Mouse (Mus musculus): ENCODE measurements around the gene Tpra1.

Gene Tpra1

DNA sequence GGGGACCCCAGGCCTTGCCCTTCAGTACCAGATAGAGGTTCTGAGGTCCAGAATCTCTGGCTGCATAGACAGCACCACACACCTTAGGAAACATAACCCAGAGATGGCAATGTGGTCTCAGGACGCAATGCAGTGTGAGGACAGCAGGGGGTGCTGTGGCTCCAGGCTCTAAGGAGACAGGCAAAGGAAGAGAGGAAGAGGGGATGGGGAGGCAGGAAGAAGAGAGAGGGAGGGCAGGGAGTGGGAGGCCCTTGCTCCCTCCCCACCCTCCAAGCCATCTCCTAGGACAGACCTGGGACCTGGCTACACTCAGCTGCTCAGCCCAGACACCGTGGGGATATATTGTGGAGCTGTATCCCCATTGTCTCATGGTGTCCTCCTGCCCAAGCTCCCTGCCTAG lies 25.5 kb downstream of the Tpra1 start:
- DNase-seq (ENCODE audit: low spot score) = no peak

DNA sequence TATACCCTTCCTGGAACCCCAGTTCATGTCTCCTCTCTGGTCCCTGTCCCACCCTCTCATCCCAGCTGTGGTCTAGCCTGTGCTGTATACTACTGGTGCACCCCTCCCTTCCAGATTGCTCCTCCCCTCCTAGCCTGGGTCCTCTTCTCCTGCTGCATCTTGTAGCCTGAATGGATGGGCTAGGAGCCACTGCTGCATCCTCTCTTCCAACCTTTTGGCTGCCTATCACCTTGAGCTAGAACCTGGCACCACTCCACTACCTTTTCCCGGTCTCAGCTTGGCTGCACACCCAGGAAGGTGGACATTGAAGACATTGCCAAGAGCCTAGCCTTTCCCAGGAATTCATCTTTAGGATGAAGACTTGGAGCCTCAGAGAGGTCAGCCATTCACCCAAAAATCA lies 26.0 kb downstream of the Tpra1 start:
- no peak for DNase-seq (ENCODE audit: low spot score)

DNA sequence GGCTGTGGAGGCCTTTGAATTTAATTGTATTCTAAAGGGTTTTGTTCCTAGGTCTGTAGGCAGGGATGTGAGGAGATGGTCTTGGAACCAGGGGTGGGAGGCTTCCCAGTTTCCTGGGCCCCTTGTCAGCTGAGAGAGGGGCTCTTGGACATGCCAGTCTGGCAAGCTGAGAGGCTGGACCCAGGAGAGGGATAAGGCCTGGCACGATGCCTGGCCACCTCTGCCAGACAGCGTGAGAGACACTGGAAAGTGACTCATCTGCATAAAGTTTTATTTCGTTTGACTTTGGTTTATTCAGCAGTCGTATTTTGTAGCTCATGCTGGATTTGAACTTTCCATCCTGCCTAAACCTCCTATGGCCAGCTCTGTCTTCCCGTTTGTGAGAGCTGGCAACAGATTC lies 26.5 kb downstream of the Tpra1 start:
- DNase-seq (ENCODE audit: low spot score) = no peak

DNA sequence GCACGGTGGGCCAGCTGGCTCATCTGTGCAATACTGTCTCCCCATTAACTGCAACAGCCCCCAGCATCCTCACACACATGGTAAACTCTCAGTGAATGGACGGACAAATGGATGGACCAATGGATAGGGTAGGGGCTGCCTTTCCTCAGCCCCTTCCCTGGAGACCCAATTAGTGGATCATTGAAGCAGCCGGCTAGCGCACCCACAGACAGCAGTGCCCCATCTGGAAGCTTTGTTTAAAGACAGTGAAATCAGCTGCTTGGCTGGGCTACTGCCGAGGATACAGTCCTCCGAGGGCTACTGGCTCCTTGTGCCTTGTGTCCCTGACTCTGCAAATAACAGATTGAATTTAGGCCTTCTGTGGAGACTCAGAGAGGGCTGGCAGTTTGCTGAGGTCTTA lies 27.4 kb downstream of the Tpra1 start:
- DNase-seq (ENCODE audit: low spot score) = no peak

DNA sequence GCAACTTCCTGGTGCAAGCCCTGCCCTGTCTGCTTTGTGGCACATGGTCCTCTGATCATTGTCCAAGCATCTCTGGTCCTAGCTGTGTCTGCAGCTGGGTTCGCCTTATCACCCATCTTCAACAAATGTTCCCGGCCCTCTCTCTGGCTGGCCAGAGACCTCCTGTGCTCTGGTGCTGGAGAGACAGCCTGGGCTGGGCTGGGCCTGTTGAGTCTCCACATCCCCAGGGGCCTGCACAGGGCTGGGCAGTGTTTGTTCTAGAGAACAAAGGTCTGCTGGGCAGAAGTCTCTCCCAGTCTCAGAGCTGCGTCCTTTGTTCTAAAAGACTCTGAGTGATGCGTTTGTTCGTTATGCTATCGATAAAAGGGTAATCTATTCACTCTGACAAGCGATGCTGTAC lies 28.0 kb downstream of the Tpra1 start:
- no peak for DNase-seq (ENCODE audit: low spot score)

DNA sequence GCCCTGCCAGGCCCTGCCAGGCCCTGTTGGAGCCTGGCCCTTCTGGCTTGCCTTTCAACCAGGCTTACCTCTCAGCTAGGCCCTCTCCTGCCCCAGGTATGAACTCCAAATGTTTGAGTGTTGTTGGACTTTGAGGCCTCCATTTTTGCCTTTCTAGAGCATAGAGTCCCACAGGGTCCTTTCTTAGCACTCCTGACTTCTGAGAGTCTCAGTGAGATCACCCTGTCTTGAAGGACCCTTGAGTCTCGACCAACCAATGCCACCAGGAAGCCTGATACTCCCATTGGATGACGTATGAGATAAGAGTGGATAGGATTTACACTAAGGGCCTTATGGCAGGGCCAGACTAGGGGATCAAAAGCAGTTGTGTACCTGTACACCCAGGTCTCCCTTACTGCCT lies 29.4 kb downstream of the Tpra1 start:
- DNase-seq (ENCODE audit: low spot score) = no peak

DNA sequence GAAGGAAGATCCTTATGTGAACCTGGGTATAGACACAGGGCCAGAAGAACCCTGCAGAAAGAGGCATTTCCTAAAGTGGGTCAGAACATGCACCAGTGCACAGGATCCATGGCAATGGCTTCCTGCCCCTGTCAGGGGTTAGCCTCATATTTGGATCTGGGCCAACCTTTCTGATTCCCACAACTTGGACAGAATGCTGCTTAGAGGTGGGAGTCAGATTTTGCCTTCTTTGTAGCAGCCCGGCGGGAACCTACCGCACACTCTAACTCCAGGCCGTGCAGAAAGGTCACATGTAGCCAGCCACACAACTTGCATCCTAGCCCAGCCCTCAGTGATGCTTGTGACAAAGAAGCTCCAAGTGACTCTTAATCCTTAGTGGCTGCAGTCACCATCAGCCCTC lies 32.1 kb downstream of the Tpra1 start:
- DNase-seq (ENCODE audit: low spot score) = no peak

DNA sequence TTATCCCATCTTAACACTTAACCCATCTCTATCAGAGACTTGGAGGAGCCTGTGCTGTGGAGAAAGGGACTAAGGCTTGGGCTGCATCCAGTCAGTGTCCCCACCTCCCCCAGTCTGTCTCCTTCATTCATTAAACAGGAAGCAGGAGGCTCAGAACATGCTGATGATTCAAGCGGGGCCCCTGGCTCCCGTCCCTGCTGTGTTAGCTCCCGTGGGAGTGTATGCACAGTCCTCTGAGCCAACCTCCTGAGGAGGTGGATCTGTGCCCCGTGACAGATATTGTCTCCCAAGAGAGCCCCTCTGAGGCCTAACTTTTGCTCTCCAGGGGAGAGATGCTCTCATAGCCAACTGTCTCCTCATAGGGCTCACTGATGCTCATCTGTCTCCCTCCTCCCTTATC lies 32.8 kb downstream of the Tpra1 start:
- DNase-seq (ENCODE audit: low spot score) = no peak

DNA sequence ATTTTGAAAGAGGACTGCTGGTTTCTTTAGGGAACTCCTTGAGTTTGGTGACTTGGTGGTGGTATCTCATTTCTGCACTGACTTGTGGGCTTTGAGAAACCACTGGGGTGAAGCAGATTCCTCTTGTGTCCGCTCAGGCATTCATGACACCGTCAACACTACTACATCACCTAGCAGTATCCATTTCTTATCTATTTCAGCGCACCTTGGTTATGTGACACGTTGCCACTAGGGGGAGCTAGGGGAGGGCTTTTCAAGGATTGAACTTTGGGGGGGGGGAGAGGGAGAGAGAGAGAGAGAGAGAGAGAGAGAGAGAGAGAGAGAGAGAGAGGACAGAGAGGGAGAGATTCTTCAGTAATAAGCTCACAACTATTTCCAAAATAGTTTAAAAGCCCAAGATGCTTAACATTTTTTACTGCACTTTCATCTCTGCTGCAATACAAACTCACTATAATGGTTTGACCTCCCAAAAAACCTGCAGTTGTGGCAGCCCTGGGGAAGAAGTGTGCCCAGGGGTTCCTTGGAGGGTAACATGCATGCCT lies 33.8 kb downstream of the Tpra1 start:
- DNase-seq (ENCODE audit: low spot score) = no peak

DNA sequence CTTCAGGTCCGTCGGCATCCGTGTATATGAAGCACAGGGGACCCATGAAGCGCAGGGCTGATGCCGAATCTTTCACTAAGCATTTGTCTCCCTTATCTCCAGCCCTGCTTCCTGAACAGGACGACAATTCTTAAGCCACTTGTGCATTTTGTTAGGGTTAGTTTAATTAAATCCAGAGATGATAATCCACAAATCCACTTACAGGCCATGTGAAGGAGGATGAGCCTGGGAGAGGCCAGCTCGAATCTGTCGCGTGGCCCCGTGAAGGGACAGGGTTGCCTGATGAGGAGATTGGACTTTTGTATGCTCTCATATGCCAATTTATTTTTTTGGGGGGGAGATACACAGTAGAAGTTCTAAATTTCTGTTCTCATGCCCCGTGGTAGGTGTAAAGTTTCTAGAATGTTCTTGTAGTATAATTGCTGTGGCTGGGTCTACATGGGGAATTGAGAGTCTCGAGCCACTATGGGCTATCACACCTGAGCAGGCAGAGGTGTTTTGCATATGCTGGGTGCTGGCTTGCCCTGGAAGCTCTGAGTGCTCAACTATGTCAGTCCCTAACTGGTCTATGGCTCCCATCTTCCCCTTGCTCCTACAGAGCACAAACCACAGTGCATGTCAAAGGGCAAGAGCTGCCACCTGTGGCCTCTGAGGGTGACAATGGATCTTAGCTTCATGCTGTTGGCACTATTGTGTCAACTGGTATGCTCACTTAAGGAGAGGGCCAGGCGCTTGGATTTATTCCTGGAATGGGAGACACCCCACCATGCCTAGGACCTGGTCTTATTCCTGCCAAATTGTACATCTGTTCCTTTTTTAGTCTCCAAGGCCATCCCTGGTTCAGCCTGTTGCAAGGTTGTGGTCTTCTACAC lies 34.5 kb downstream of the Tpra1 start:
- no peak for DNase-seq (ENCODE audit: low spot score)

DNA sequence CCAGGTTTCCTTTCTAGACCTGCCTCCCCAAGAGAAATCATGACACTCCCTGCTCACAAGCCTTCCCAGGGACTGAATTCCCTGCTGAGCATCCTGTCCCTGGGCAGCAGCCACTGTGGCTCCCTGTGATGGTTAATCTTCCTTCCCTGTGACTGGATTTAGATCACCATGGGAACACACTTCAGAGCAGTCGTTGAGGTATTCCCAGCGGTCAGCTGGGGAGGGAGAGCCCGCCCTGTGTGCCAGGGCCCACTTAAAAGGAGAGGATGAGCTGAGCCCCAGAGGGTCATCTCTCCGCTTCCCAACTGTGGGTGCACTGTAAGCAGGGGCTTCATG lies 35.1 kb downstream of the Tpra1 start:
- no peak for DNase-seq (ENCODE audit: low spot score)

DNA sequence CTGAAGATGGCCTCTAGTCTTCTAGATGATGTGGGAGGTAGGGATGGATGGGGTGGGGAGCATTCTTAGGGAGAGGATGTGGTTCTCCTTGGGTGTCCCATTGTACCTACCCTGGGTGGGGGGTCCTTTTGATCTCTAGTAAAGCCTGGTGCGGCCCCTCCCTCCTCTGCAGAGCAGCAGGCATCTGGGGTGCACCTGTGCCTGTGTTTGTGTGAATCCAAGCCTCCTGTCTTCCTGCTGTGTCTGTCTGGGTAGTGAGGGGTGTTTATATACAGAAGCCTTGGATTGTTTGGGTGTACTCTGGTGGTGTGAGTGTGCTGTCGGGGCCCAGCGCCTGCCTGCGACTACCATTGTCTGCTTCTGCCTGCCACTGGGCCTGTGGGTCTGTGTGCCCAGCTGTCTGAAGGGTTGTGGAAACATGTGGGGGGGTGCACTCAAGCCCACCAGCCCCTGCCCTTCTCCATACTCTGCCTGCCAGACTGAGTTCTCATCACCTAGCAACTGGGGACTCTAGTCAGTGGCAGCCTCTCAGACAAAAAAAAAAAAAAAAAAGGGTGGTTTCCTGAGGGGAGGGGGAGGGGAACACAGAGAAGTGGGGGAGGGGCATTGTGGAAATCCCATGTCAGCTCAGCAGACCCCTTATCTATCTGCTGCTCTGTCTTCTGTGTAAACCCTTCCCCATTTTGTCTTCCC lies 36.1 kb downstream of the Tpra1 start:
- DNase-seq (ENCODE audit: low spot score) = no peak

DNA sequence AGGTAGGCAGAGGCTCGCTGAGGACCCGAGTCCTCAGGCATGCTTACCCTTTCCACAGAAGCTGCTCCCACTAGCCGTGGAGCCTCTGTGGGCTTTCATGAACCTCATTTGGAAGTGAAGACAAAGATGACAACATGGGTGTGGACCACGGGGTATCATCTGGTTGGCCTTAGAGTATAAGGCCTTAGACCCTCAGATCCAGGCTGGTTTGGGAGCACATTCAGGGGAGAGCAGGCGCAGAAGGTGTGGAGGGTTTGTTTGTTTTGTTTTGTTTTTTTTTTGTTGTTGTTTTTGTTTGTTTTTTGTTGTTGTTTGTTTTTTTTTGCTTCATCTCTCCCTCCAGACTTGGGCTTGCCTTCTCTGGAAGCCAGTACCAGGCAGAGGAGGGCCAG lies 36.6 kb downstream of the Tpra1 start:
- no peak for DNase-seq (ENCODE audit: low spot score)

DNA sequence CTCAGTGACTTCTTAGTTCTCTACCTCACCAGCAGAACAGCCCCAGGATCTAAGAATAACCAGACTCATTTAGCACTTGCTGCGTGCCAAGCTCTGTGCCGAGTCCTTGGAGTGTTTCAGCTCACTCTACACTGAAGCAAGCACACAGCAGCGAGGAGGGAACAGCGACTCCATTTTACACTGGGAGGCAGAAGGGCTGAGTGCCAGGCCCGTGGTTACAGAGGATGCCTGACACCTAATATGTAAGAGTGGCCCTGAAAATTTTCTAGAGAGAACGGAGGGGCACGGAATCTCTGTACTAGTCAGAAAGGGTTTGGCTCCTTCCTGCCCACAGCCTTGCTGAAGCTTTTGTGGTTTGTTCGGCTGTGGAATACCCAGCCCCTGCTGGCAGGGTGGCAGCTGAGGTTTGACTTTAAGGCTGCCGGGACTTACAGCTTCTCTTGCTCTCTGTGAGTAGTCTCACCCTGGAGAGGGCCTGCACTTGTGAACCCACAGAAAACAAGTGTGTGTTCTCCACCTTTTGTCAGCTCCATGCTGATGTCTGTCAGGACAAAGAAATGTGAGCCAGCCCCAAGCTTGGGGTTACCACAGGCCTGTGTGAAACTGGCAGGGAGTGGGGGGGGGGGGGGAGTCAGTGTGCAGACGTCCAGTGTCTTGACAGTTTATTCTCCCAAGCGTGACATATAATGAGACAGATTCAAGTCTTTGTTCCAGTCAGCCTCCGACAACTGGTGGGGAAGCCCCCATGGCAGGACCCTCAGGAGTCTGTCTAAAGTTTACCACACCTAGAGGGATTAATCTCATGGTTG lies 37.4 kb downstream of the Tpra1 start:
- DNase-seq (ENCODE audit: low spot score) = no peak

DNA sequence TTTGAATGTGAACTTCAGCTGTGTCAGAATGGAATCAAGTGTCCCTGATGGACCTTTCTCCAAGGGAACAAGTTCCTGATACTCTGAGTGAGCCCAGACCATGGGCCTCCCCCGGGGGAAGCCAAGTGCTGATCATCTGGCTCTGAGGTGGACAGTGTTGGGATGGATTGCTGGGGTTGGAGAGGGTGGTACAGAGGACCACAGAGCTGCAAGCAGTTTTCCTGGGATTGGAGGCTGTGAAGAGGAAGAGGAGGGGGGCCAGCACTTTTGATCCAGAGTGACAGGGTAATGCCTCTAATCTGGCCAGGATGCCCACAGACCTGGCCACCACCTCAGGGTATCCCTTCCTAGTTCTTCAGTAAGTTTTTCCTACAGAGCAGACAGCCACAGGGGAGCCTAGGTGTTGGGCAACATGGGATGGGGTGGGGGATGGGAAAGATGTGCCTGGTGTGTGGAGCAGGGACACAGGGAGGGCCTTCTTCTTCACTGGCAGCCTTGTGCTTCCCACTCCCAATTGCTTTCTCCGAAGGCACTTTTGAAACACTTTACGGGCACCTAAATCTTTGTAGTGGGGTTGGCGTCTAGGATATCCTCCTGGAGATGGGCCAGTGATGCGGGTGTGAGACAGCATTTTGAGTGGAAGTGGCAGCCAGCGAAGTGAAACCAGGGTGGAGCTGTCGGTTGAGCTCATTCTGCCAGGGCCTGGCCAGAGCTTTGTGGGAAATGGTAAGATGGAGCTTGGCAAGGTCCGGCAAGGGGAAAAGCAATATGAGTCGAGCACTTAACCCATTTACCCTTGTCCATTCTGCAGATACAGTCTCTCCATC lies 38.3 kb downstream of the Tpra1 start:
- DNase-seq (ENCODE audit: low spot score) = no peak

DNA sequence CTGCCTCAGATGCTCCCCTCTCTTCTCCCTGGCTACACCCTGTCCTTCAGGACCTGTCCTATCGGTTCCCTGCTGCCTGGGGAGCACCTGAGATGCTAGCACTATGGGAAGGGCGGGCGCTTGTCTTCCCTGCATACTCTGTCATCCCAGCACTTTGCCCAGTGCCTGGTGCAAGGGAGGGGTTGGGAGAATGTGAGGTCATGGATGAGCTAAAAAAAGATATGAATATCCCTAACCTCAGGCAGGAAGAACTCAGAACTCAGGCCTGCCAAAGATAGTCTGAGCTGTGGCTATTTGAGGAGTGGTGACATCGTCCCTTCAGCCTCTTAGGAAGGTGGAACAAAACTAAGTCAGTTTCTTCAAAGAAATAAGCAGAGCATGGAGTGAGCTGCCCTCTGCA lies 39.6 kb downstream of the Tpra1 start:
- DNase-seq (ENCODE audit: low spot score) = no peak

DNA sequence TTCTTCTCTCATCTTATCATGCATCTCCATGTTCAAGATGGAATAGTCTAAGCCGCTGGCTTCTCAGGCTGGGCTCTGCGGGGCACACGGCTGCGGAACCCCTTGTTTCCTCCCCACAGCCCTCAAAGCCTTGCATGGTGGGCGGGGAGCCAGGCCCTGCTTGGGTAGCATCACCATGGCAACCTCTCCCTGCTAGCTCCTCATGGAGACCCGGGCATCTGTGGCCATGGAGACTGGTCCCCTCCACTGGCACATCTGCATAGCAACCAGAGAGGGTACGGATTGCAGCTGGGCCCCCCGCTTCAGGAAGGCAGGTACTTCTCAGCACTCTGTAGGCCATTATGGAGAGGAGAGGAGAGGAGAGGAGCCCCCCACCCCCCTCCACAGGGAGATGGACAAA lies 40.5 kb downstream of the Tpra1 start:
- DNase-seq (ENCODE audit: low spot score) = no peak

DNA sequence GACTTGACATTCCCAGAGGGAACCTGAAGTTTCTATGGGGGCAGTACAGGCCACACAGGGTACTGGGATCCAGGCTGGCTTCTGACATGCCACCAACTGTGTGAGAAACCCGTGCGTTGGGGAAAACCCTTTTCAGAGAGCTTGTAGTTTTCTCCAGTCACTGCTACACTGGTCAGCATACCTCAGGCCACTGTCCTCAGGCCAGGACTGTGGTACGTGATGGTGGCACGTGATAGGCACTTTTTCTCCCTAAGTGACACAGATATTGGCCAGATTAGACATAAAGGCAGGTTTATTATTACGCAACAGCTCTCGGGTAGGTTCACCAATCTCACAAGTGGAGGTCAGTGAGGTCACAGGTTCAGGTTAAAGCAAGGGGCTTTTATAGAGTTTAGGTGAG lies 41.6 kb downstream of the Tpra1 start:
- DNase-seq (ENCODE audit: low spot score) = no peak

DNA sequence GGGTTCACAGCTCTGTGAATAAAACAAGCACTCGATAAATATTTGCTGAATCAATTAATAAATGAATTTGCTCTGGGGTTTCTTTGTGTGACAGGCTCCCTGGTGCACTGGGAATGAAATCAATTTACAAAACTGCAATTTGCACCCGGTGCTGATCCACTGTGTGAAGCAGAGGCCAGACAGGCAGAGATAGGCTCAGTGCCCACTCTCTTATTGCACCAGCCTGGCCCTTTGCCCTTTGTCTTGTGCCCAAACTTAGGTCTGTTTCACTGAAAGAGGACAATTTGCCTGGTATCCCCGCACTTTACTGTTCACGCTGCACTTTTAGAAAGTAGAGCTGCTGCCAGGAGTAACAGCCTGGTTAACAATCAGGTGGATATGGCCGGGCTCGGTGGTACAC lies 44.4 kb downstream of the Tpra1 start:
- DNase-seq (ENCODE audit: low spot score) = no peak

DNA sequence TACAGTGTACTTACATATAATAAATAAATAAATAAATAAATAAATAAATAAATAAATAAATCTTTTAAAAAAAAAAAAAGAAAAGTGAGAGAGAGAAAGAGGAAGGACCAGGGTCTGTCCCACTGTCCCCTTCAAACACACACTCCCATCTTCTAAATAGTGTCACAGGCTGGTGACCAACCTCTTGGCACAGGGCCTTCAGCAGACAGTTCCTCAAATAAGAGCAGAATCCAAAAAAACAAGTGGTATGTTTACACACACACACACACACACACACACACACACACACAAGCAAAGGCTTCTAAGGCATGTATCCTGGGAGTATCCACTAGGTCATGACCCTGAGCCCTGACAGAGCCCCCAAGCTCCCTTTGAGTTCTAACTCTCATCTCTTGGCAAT lies 45.7 kb downstream of the Tpra1 start:
- DNase-seq (ENCODE audit: low spot score) = no peak

DNA sequence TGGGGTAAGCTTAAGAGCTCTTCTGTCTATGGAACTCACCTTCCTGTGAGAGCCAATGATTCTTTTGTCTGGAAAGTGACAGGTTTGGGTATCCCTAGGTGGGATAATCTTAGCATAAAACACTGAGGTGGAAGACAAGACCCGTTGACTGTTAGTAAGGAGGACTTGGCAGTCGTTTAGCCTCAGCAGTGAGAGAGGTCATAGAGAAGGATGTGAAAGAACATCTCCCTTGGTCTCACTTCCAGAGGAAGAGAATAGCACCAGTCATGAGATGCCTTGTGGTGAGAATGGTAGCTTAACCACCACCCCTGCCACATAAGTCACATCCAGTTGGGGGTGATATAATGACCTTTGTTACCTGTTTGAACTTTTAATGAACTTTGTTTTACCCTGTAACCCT lies 54.7 kb downstream of the Tpra1 start:
- DNase-seq (ENCODE audit: low spot score) = no peak

DNA sequence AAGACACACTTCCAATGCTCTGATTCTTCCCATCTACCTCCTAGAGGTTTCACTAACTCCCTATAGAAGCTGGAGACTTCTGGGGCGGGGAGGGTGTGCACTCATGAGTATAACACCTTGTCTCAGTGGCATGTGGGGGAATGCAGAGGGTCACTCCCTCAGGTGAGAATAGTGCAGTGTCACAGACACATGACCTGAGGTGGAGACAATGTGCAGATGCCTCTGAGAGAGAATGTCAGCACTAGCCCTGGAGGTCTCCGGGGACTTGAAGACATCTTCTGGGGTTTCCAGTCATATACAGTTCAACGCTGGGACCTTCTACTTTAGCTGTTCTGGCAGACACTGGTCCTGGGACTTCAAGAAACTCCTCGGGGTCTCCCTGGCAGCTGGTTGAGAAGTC lies 55.3 kb downstream of the Tpra1 start:
- DNase-seq (ENCODE audit: low spot score) = no peak

All from ovary, adult 18-20 months (tissue).